Mouse (Mus musculus) myocyte (in vitro differentiated cells): ENCODE measurements around the gene Sinhcaf. TPM values are rescaled to one million over a fixed set of nuclear protein-coding genes. Genes with fewer than 3 reads are reported as not detected.

Experiments used
- H3K27me3 ChIP-seq: one replicate; pipeline ENCODE4 v1.6.1; 2011; ENCODE audit not compliant: control insufficient read depth, insufficient read depth, insufficient read length
- H3K36me3 ChIP-seq: one replicate; pipeline ENCODE4 v1.6.1; 2011; ENCODE audit not compliant: control insufficient read depth, insufficient read depth
- H3K4me2 ChIP-seq: one replicate; pipeline ENCODE4 v1.6.1; 2011; ENCODE audit warnings: low read depth, control low read depth
- H3K4me3 ChIP-seq: one replicate; pipeline ENCODE4 v1.5.1; 2011; ENCODE audit warnings: mild to moderate bottlenecking, control low read depth, moderate library complexity
- H3K79me2 ChIP-seq: one replicate; pipeline ENCODE4 v1.6.1; 2011; ENCODE audit not compliant: control insufficient read depth, insufficient read depth
- H3ac ChIP-seq: one replicate; pipeline ENCODE4 v1.6.1; 2011; ENCODE audit not compliant: control insufficient read depth, insufficient read length
- CEBPB ChIP-seq: IDR thresholded peaks from 2 replicates; pipeline ENCODE4 v1.6.1; 2011; ENCODE audit warnings: mild to moderate bottlenecking, moderate library complexity; ENCODE audit not compliant: poor library complexity, insufficient read depth, severe bottlenecking
- E2F4 ChIP-seq: IDR thresholded peaks from one replicate; pipeline ENCODE4 v1.6.1; 2011; ENCODE audit warnings: mild to moderate bottlenecking, control low read depth, moderate library complexity; ENCODE audit not compliant: insufficient read depth
- MAX ChIP-seq: IDR thresholded peaks from one replicate; pipeline ENCODE4 v1.6.1; 2011; ENCODE audit warnings: low read depth, mild to moderate bottlenecking, control low read depth
- MYOD1 ChIP-seq, 3 experiments: IDR thresholded peaks; one replicate each; pipeline ENCODE4 v1.6.1; 2011; ENCODE audit warnings: control low read depth in 2 of 3, low read depth in 2 of 3, mild to moderate bottlenecking in 2 of 3, moderate library complexity in 1 of 3; ENCODE audit not compliant: insufficient read length in 2 of 3, control insufficient read depth in 1 of 3
- MYOG ChIP-seq, 3 experiments: IDR thresholded peaks; one replicate each; pipeline ENCODE4 v1.6.1; 2011; ENCODE audit warnings: control low read depth in 2 of 3, low read depth in 2 of 3, mild to moderate bottlenecking in 2 of 3; ENCODE audit not compliant: insufficient read length in 2 of 3, control insufficient read depth in 1 of 3, insufficient read depth in 1 of 3
- POLR2A ChIP-seq: IDR thresholded peaks from one replicate; pipeline ENCODE4 v1.6.1; 2011; ENCODE audit warnings: low read depth, mild to moderate bottlenecking, control low read depth, moderate library complexity; ENCODE audit not compliant: insufficient read length
- POLR2AphosphoS2 ChIP-seq: IDR thresholded peaks from one replicate; pipeline ENCODE4 v1.6.1; 2011; ENCODE audit warnings: low read depth, control low read depth; ENCODE audit not compliant: insufficient read length
- REST ChIP-seq: IDR thresholded peaks from one replicate; pipeline ENCODE4 v1.6.1; 2011; ENCODE audit warnings: mild to moderate bottlenecking, control low read depth, moderate library complexity; ENCODE audit not compliant: insufficient read depth, insufficient read length
- SRF ChIP-seq: IDR thresholded peaks from one replicate; pipeline ENCODE4 v1.6.1; 2011; ENCODE audit warnings: low read depth; ENCODE audit not compliant: control insufficient read depth, insufficient read length
- TCF12 ChIP-seq: IDR thresholded peaks from one replicate; pipeline ENCODE4 v1.6.1; 2011; ENCODE audit warnings: mild to moderate bottlenecking, control low read depth; ENCODE audit not compliant: poor library complexity, insufficient read depth, severe bottlenecking
- TCF3 ChIP-seq: IDR thresholded peaks from one replicate; pipeline ENCODE4 v1.6.1; 2011; ENCODE audit warnings: low read depth, control low read depth; ENCODE audit not compliant: insufficient read length
- USF1 ChIP-seq: IDR thresholded peaks from one replicate; pipeline ENCODE4 v1.6.1; 2011; ENCODE audit warnings: low read depth, mild to moderate bottlenecking, control low read depth, moderate library complexity
- polyA plus RNA-seq: library from polyadenylated mRNA; unstranded; fragments of >200 nt; fragmentation: generic; extraction: Trizol; gene quantifications from one replicate; pipeline ENCODE4 v1.2.1, GENCODE M21; 2012; ENCODE audit warnings: missing spikeins

Gene Sinhcaf
- polyA plus RNA-seq, 1 experiment: 8.5 TPM

GRCm38 (mm10) chr6:148945509-148946408 lies 508 bp downstream of the Sinhcaf start:
- TF ChIP-seq MYOG (IDR thresholded peaks at IDR 0.05; ENCODE audit: control insufficient read depth in 1 of 3, insufficient read depth in 1 of 3, insufficient read length in 2 of 3, low read depth in 2 of 3) (peak in 2 of 3 experiments; percentile 13 to 54), REST (no peak), MAX (no peak), MYOD1 (IDR thresholded peaks at IDR 0.05; ENCODE audit: control insufficient read depth in 1 of 3, insufficient read length in 2 of 3, low read depth in 2 of 3) (peak in 1 of 3 experiments; percentile 2), TCF3 (no peak), POLR2A (peak; percentile 47)
- H3ac ChIP-seq: peak overlapping the region; percentile 97
- peak overlapping the region; percentile 87 for H3K4me3 ChIP-seq
- H3K27me3 ChIP-seq: no peaks in the 10 kb centered on the region
- H3K79me2 ChIP-seq: peaks cover 45% of the 10 kb centered on the region
- peak overlapping the region; percentile 55 for H3K4me2 ChIP-seq
- H3K36me3 ChIP-seq: no peaks in the 10 kb centered on the region

- Histone ChIP-seq H3ac (peak overlapping the region; percentile 97), H3K36me3 (no peaks in the 10 kb centered on the region), H3K79me2 (peaks cover 54% of the 10 kb centered on the region), H3K4me2 (peak overlapping the region; percentile 55), H3K4me3 (peak overlapping the region; percentile 87), H3K27me3 (no peaks in the 10 kb centered on the region)
- peak; percentile 75 for TF ChIP-seq POLR2A
- peak; percentile 58 for TF ChIP-seq POLR2AphosphoS2
- TF ChIP-seq MYOD1 (IDR thresholded peaks at IDR 0.05; ENCODE audit: control insufficient read depth in 1 of 3, insufficient read length in 2 of 3, low read depth in 2 of 3): no peak
Observed at GRCm38 (mm10) chr6:148944767-148945508, 1.3 kb downstream of the Sinhcaf start.

GRCm38 (mm10) chr6:148944344-148944766 lies 1.9 kb downstream of the Sinhcaf start:
- TF ChIP-seq TCF3 (no peak), SRF (no peak), TCF12 (no peak), MYOD1 (IDR thresholded peaks at IDR 0.05; ENCODE audit: control insufficient read depth in 1 of 3, insufficient read length in 2 of 3, low read depth in 2 of 3) (no peak), MYOG (IDR thresholded peaks at IDR 0.05; ENCODE audit: control insufficient read depth in 1 of 3, insufficient read depth in 1 of 3, insufficient read length in 2 of 3, low read depth in 2 of 3) (no peak), MAX (no peak), USF1 (no peak), REST (no peak), POLR2AphosphoS2 (no peak), POLR2A (no peak), E2F4 (no peak), CEBPB (no peak)
- Histone ChIP-seq H3ac (peak overlapping the region; percentile 97), H3K4me2 (peak overlapping the region; percentile 55), H3K27me3 (no peaks in the 10 kb centered on the region), H3K4me3 (peak overlapping the region; percentile 87), H3K36me3 (no peaks in the 10 kb centered on the region), H3K79me2 (peaks cover 59% of the 10 kb centered on the region)

- Histone ChIP-seq H3K4me3 (peak overlapping the region; percentile 87), H3ac (peak overlapping the region; percentile 97), H3K27me3 (no peaks in the 10 kb centered on the region), H3K4me2 (peak overlapping the region; percentile 55), H3K79me2 (peaks cover 66% of the 10 kb centered on the region), H3K36me3 (no peaks in the 10 kb centered on the region)
- TF ChIP-seq REST (no peak), E2F4 (no peak), USF1 (no peak), MYOG (IDR thresholded peaks at IDR 0.05; ENCODE audit: control insufficient read depth in 1 of 3, insufficient read depth in 1 of 3, insufficient read length in 2 of 3, low read depth in 2 of 3) (no peak), TCF12 (no peak), CEBPB (no peak), POLR2AphosphoS2 (no peak)
Observed at GRCm38 (mm10) chr6:148943695-148944094, 2.6 kb downstream of the Sinhcaf start.

- H3K4me3 ChIP-seq: no peak overlapping the region
- no peaks in the 10 kb centered on the region for H3K36me3 ChIP-seq
- H3K27me3 ChIP-seq: no peaks in the 10 kb centered on the region
- H3K79me2 ChIP-seq: peaks cover 79% of the 10 kb centered on the region
- TF ChIP-seq POLR2AphosphoS2 (no peak), REST (no peak)
- H3K4me2 ChIP-seq: no peak overlapping the region
- no peak overlapping the region for H3ac ChIP-seq
Observed at GRCm38 (mm10) chr6:148942406-148942805, 3.9 kb downstream of the Sinhcaf start.
